8 mouse cellular contexts compared by ENCODE assay signal in the genomic region with DNA sequence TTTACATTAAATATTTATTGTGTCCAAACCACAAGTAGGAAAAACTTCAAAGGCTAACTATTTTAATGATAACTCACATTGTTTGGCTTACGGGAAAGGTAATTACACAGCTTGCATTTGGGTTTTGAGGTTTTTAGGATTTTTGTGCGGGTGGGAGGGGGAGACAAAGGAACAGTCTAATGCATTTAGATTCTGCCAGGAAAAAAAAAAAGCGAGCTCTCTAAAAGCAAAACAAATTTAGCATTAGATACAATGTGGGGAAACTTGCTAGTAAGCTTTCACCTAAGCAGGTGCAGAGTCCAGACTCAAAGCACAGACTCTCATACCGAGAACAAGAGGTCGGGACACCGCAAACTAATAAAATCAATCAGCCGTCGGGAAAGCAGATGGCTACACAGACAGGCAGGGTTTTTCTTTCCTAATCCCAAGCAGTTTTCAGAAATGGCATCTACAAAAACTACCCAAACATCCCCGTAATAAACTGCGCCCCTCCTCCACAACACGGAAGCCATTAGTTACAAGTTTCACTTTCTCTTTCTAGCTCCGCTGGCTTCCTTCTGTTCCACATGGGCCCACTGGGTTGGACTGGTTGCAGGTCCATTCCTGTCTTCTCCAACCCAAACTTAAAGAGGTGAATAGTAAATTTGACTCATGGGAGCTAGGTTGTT. TPM values are rescaled to one million over a fixed set of nuclear protein-coding genes. Genes with fewer than 3 reads are reported as not detected.
DNase-seq lines count a peak whose midpoint lies in the region; ATAC-seq and TF ChIP-seq lines count a peak whose summit lies in the region.

No protein-coding gene starts in this region.

- 71% methylated on average over 12 of the region's 12 CpGs for WGBS in heart, embryonic 15.5 days
- 62% methylated on average over 12 of the region's 12 CpGs for WGBS in liver, embryonic 11.5 days
- WGBS in small intestine, adult 2 months, result 3% methylated on average over 12 of the region's 12 CpGs
- WGBS in midbrain, embryonic 15.5 days, result 64% methylated on average over 12 of the region's 12 CpGs

- H3K36me3 ChIP-seq in heart, embryonic 15.5 days, result peaks cover 6% of the 10 kb centered on the region; the same call in 1 of the 2 replicates
- H3K36me3 ChIP-seq in liver, embryonic 11.5 days (ENCODE audit: control insufficient read depth, insufficient read depth, low read length), result no peaks in the 10 kb centered on the region
- H3K36me3 ChIP-seq in small intestine, adult 2 months (ENCODE audit: control insufficient read depth, insufficient read depth, low read length), result peaks cover 5% of the 10 kb centered on the region
- H3K36me3 ChIP-seq in midbrain, embryonic 15.5 days (replicated peaks), result no peaks in the 10 kb centered on the region

- peak overlapping the region; percentile 30 for H3K4me3 ChIP-seq in heart, embryonic 15.5 days
- peak overlapping the region; percentile 37 for H3K4me3 ChIP-seq in liver, embryonic 11.5 days (ENCODE audit: low read depth, low read length)
- H3K4me3 ChIP-seq in small intestine, adult 2 months (ENCODE audit: low read depth, low read length), result peak overlapping the region; percentile 46; the same call in 1 of the 2 replicates
- no peak overlapping the region for H3K4me3 ChIP-seq in midbrain, embryonic 15.5 days

- H3K27me3 ChIP-seq in heart, embryonic 15.5 days, result no peaks in the 10 kb centered on the region
- no peaks in the 10 kb centered on the region for H3K27me3 ChIP-seq in liver, embryonic 11.5 days (replicated peaks; ENCODE audit: control insufficient read depth, insufficient read depth, low read length)
- H3K27me3 ChIP-seq in small intestine, adult 2 months (ENCODE audit: control insufficient read depth, insufficient read depth, low read length), result no peaks in the 10 kb centered on the region
- no peaks in the 10 kb centered on the region for H3K27me3 ChIP-seq in midbrain, embryonic 15.5 days (replicated peaks)

- no peak for ATAC-seq in heart, embryonic 15.5 days (replicated peaks; ENCODE audit: insufficient number of reproducible peaks, insufficient read depth, low FRiP score, low read depth)
- no peak for ATAC-seq in liver, embryonic 11.5 days (replicated peaks; ENCODE audit: low FRiP score)
- ATAC-seq in midbrain, embryonic 15.5 days (replicated peaks), result no peak

- DNase-seq in gastrocnemius, postnatal 10 days, result peak; percentile 10
- no peak for DNase-seq in gastrocnemius, postnatal 25 days
- DNase-seq in NIH3T3 (ENCODE audit: low read depth), result peak; percentile 32
- DNase-seq in liver, embryonic 11.5 days (ENCODE audit: low spot score), result no peak
- DNase-seq in c-Kit-positive CD71-positive TER-119-positive erythroid progenitor cells, embryonic 14.5 days (ENCODE audit: low spot score), result no peak

- no peak for TF ChIP-seq POLR2A in small intestine, adult 2 months (IDR thresholded peaks at IDR 0.05; ENCODE audit: low read depth, low read length)

- H3K27ac ChIP-seq in heart, embryonic 15.5 days, result no peak overlapping the region
- H3K27ac ChIP-seq in liver, embryonic 11.5 days (ENCODE audit: low read depth, low read length), result no peak overlapping the region
- peak overlapping the region; percentile 79 for H3K27ac ChIP-seq in small intestine, adult 2 months (ENCODE audit: insufficient read depth, low read depth, low read length)
- H3K27ac ChIP-seq in midbrain, embryonic 15.5 days, result no peak overlapping the region

- no peak for TF ChIP-seq CTCF in small intestine, adult 2 months (IDR thresholded peaks at IDR 0.05; ENCODE audit: extremely low read depth, insufficient read length, insufficient replicate concordance, low read depth, low read length)

- 0 out of 2 replicates have a peak overlapping the region, but pooled peaks have one; percentile 14 for H3K9ac ChIP-seq in heart, embryonic 15.5 days
- peak overlapping the region; percentile 30; the same call in 1 of the 2 replicates for H3K9ac ChIP-seq in liver, embryonic 11.5 days (ENCODE audit: low read depth, low read length)
- H3K9ac ChIP-seq in midbrain, embryonic 15.5 days, result no peak overlapping the region

- peak overlapping the region; percentile 46 for H3K4me2 ChIP-seq in heart, embryonic 15.5 days
- peak overlapping the region; percentile 48 for H3K4me2 ChIP-seq in liver, embryonic 11.5 days
- no peak overlapping the region for H3K4me2 ChIP-seq in midbrain, embryonic 15.5 days

- H3K9me3 ChIP-seq in heart, embryonic 15.5 days (replicated peaks), result no peaks in the 10 kb centered on the region
- no peaks in the 10 kb centered on the region for H3K9me3 ChIP-seq in liver, embryonic 11.5 days (ENCODE audit: control insufficient read depth, low read length)
- H3K9me3 ChIP-seq in midbrain, embryonic 15.5 days, result no peaks in the 10 kb centered on the region

- peaks cover 19% of the 10 kb centered on the region for H3K4me1 ChIP-seq in heart, embryonic 15.5 days (replicated peaks)
- H3K4me1 ChIP-seq in liver, embryonic 11.5 days (replicated peaks; ENCODE audit: control insufficient read depth, insufficient read depth, low read length), result peaks cover 33% of the 10 kb centered on the region
- peaks cover 24% of the 10 kb centered on the region for H3K4me1 ChIP-seq in small intestine, adult 2 months (ENCODE audit: control insufficient read depth, insufficient read depth, insufficient read length, low read length)
- H3K4me1 ChIP-seq in midbrain, embryonic 15.5 days, result no peaks in the 10 kb centered on the region

RNA-seq across cellular contexts. Expression of a gene that starts 8.0 kb away (rescaled TPM):
- total RNA-seq in gastrocnemius, postnatal 10 days (2021), result 10 to 100 TPM; 49.1 to 56.7 TPM
- total RNA-seq in gastrocnemius, postnatal 25 days (2021), result 10 to 100 TPM; 32.5 to 49.5 TPM
- 50.6 and 60.8 TPM in 2 replicates for polyA plus RNA-seq in heart, embryonic 15.5 days (2015; fragmentation: Nextera tagmentation; extraction: Ambion mirVana)
- polyA plus RNA-seq in liver, embryonic 11.5 days (2014; fragmentation: Nextera tagmentation; extraction: Ambion mirVana), result 52.9 and 57.3 TPM in 2 replicates
- 55.2 and 106 TPM in 2 replicates for polyA plus RNA-seq in small intestine, adult 2 months (2012; rRNA removed)
- 35.8 and 37.9 TPM in 2 replicates for polyA plus RNA-seq in midbrain, embryonic 15.5 days (2015; fragmentation: Nextera tagmentation; extraction: Ambion mirVana)

RNA-seq across cellular contexts. Expression of a gene that starts 39.3 kb away (rescaled TPM):
- total RNA-seq in gastrocnemius, postnatal 10 days (2021), result 100 to 1,000 TPM; 279 to 309 TPM
- total RNA-seq in gastrocnemius, postnatal 25 days (2021), result 100 to 1,000 TPM; 175 to 196 TPM
- 429 and 457 TPM in 2 replicates for polyA plus RNA-seq in heart, embryonic 15.5 days (2015; fragmentation: Nextera tagmentation; extraction: Ambion mirVana)
- 22.6 and 23.3 TPM in 2 replicates for polyA plus RNA-seq in liver, embryonic 11.5 days (2014; fragmentation: Nextera tagmentation; extraction: Ambion mirVana)
- 27.4 and 42.8 TPM in 2 replicates for polyA plus RNA-seq in small intestine, adult 2 months (2012; rRNA removed)
- 47.9 and 50.8 TPM in 2 replicates for polyA plus RNA-seq in midbrain, embryonic 15.5 days (2015; fragmentation: Nextera tagmentation; extraction: Ambion mirVana)

Comparison
In these comparisons a context has a peak if more than half of its experiments do, and no peak if none do; other contexts are left out.
1. DNase-seq: peak in gastrocnemius, postnatal 10 days (single experiment) and NIH3T3 (single experiment); none in gastrocnemius, postnatal 25 days (single experiment), liver, embryonic 11.5 days (single experiment) and c-Kit-positive CD71-positive TER-119-positive erythroid progenitor cells, embryonic 14.5 days (single experiment).